Mouse (Mus musculus): Measurements from ENCODE around the gene Nol7. TPM values are rescaled to one million over a fixed set of nuclear protein-coding genes. Genes with fewer than 3 reads are reported as not detected.
A peak's percentile ranks its signal among the peaks of the same experiment; 100 is the strongest.

The Nol7 gene
- 126 and 127 TPM in 2 replicates for polyA plus RNA-seq (2012; rRNA removed)

DNA sequence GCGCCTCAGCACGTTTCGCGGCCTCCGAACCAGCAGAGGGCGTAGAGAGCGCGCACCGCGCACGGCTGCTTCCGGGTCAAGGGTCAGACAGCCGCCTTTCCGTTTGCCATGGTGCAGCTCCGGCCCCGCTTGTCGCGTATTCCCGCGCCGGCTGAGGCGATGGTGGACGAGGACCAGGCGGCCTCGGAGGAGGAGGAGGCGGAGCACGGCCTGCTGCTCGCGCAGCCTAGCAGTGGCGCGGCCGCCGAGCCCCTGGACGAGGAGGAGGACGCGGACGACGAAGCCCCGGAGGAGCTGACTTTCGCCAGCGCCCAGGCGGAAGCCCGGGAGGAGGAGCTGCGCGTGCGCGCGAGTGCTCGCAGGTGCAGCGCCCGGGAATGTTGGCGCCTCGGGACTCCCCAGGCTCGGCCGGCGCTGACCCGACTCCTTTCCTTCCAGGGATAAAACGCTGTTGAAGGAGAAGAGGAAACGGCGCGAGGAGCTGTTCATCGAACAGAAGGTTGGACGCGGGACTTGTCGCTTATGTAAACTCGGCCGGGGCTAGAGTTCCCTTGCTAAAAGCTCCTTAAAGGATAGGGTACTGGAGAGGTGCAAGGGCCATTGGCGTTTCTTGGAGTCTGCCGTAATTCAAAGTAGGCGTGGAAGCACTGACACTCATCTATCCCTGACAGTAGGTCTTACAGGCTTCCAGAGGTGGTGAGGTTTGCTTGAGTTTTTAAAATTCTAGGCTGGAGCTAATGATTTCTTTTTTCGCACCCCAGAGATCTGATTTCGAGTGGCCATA is at the start of gene Nol7:
TSS of gene Nol7 (plus strand) at position 94 of the 784 bp plus-strand sequence.
- WGBS, result 1% methylated on average over 71 of the region's 72 CpGs
- Histone ChIP-seq H3K4me3 (replicated peaks; ENCODE audit: insufficient read depth, low read depth, low read length) (peak within 1 kb of the TSS; percentile 73), H3K27ac (ENCODE audit: insufficient read depth, low read length) (peak within 1 kb of the TSS; percentile 91), H3K27me3 (ENCODE audit: control insufficient read depth, insufficient read depth, low read length) (no peaks in the 10 kb centered on the region), H3K4me1 (ENCODE audit: control insufficient read depth, insufficient read depth, low read length) (peaks cover 6% of the 10 kb centered on the region; the same call in 1 of the 2 replicates)
- peak; percentile 94 to 99 for DNase-seq
- TF ChIP-seq POLR2A (IDR thresholded peaks at IDR 0.05; ENCODE audit: borderline replicate concordance, insufficient read depth, low read length) (peak; percentile 89), CTCF (IDR thresholded peaks at IDR 0.05; ENCODE audit: borderline replicate concordance, insufficient read depth, low read depth, low read length) (peak; percentile 72)

DNA sequence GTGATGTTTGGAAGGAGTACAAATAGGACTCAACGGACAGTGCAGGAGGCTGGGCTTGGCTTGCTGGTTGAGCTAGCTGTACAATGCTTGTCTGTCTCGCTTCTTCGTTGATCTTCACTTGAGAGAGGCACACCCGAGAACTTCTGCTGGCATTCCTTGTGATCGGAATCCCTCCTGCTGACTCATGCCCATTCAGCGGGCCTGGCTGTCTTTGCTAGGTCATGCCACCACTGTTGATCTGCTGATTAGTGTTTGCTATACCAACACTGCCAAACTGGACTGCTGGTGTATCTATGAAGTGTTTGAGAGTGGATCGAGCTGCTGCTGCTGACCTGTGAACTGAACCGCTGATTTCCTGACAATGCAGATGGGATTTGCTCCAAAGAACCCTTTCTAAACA is 48.8 kb upstream of the Nol7 start:
- Histone ChIP-seq H3K4me1 (ENCODE audit: control insufficient read depth, insufficient read depth, low read length) (no peaks in the 10 kb centered on the region; the same call in 1 of the 2 replicates), H3K27me3 (ENCODE audit: control insufficient read depth, insufficient read depth, low read length) (no peaks in the 10 kb centered on the region), H3K4me3 (replicated peaks; ENCODE audit: insufficient read depth, low read depth, low read length) (no peak overlapping the region), H3K27ac (ENCODE audit: insufficient read depth, low read length) (no peak overlapping the region)
- no peak for TF ChIP-seq CTCF (IDR thresholded peaks at IDR 0.05; ENCODE audit: borderline replicate concordance, insufficient read depth, low read depth, low read length)
- TF ChIP-seq POLR2A (IDR thresholded peaks at IDR 0.05; ENCODE audit: borderline replicate concordance, insufficient read depth, low read length), result no peak
- WGBS, result 79% methylated on average over 8 of the region's 8 CpGs
- no peak for DNase-seq

DNA sequence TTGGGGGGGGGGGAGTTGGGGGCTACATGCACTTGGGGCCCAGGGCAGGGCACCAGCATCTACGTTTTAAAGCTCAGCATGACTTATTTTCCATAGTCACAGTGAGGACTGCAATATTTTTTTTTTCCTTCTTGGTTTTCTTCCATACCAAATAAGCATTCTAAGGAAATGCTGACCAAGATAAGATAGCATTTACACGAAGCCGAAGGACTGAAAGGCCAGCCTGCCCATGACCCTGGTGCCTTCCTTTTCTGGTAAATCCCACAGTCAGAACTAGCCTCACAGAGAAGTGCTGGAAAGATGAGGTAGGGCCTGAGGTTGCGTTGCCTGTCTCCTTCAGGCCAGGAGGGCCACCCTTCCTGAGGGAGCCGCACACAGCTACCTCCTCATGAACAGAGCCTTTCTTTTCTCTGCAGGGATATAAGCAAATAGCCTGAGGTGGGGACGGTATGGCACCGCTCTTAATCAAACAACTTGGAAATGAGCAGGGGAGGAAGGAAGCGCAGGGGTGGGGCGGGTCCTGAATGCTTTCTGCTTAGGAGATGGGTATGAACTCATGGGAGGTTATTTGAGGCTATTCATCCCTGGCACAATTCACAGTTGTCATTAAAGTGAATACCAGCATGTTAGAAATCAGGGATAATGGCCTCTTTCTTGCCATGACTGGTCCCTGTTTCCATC is 47.6 kb upstream of the Nol7 start:
- Histone ChIP-seq H3K4me3 (replicated peaks; ENCODE audit: insufficient read depth, low read depth, low read length) (no peak overlapping the region), H3K27me3 (ENCODE audit: control insufficient read depth, insufficient read depth, low read length) (no peaks in the 10 kb centered on the region), H3K27ac (ENCODE audit: insufficient read depth, low read length) (no peak overlapping the region), H3K4me1 (ENCODE audit: control insufficient read depth, insufficient read depth, low read length) (no peaks in the 10 kb centered on the region; the same call in none of the 2 replicates)
- TF ChIP-seq CTCF (IDR thresholded peaks at IDR 0.05; ENCODE audit: borderline replicate concordance, insufficient read depth, low read depth, low read length) (no peak), POLR2A (IDR thresholded peaks at IDR 0.05; ENCODE audit: borderline replicate concordance, insufficient read depth, low read length) (no peak)
- DNase-seq, result no peak
- 92% methylated on average over 9 of the region's 9 CpGs for WGBS

DNA sequence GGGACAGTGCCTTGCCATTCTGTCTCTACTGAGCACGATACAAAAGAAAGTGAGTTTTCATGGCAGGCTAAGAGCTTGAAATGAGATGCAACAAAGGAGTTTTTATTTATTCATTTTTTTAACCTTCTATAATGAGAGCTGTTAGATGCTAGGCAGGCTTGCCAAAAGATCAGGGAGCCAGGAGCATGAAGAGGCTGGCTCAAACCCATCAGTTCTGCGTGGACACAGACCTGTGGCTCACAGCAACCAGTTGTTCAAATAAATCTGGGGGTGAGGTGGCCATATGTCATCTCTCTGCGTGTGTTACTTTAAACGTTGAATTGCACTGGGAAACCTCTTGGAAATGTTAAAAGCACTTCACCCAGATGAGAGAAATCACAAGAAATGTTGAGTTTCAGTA is 44.8 kb upstream of the Nol7 start:
- H3K27me3 ChIP-seq (ENCODE audit: control insufficient read depth, insufficient read depth, low read length), result no peaks in the 10 kb centered on the region
- no peak overlapping the region for H3K4me3 ChIP-seq (replicated peaks; ENCODE audit: insufficient read depth, low read depth, low read length)
- peak in 1 of 2 experiments; percentile 58 for DNase-seq
- no peak for TF ChIP-seq POLR2A (IDR thresholded peaks at IDR 0.05; ENCODE audit: borderline replicate concordance, insufficient read depth, low read length)
- no peak for TF ChIP-seq CTCF (IDR thresholded peaks at IDR 0.05; ENCODE audit: borderline replicate concordance, insufficient read depth, low read depth, low read length)
- H3K4me1 ChIP-seq (ENCODE audit: control insufficient read depth, insufficient read depth, low read length), result peaks cover 14% of the 10 kb centered on the region
- 15% methylated on average over 4 of the region's 4 CpGs for WGBS
- H3K27ac ChIP-seq (ENCODE audit: insufficient read depth, low read length), result no peak overlapping the region

- TF ChIP-seq CTCF (IDR thresholded peaks at IDR 0.05; ENCODE audit: borderline replicate concordance, insufficient read depth, low read depth, low read length), result no peak
- TF ChIP-seq POLR2A (IDR thresholded peaks at IDR 0.05; ENCODE audit: borderline replicate concordance, insufficient read depth, low read length), result no peak
- Histone ChIP-seq H3K27ac (ENCODE audit: insufficient read depth, low read length) (no peak overlapping the region), H3K4me1 (ENCODE audit: control insufficient read depth, insufficient read depth, low read length) (peaks cover 14% of the 10 kb centered on the region), H3K27me3 (ENCODE audit: control insufficient read depth, insufficient read depth, low read length) (no peaks in the 10 kb centered on the region), H3K4me3 (replicated peaks; ENCODE audit: insufficient read depth, low read depth, low read length) (no peak overlapping the region)
- WGBS, result 81% methylated on average over 12 of the region's 12 CpGs
- no peak for DNase-seq
Measured at GRCm38 (mm10) chr13:43354362-43354761, 43.8 kb upstream of the Nol7 start.

DNA sequence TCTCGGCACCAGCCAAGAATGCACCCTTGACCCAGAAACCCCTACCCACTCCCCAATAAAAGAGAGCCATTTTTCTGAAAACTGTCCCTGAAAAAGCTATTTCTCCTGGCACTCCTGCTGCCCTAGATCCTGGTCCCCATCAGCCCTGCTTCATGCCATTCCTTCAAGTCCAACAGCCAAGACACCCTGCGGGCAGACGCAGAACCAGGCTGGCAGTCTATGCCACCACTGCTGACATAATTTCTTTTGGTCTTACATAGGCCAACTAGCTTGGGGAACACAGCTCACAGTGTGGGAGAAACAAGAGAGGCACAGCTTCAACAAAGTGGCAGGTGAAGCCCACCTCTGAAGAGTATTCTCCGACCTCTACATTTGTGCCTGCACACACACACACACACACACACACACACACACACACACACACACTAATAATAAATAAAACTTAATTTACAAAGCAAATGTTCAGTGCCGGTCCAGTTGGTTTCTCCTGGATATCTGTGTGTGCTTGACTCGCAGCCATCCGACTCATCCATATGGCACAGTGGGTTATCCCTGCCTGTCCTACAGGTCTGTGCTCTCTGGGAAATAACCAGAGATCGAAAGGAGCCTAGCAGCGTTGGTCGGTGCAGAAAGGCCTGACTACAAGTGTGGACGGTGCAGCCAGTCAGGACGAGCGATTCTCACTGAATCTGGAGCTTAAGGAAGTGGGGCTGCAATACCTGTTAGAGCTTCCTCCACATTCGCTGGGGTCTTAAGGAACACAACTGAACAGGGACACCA is 41.7 kb upstream of the Nol7 start:
- Histone ChIP-seq H3K27me3 (ENCODE audit: control insufficient read depth, insufficient read depth, low read length) (no peaks in the 10 kb centered on the region), H3K4me1 (ENCODE audit: control insufficient read depth, insufficient read depth, low read length) (peaks cover 14% of the 10 kb centered on the region), H3K4me3 (replicated peaks; ENCODE audit: insufficient read depth, low read depth, low read length) (no peak overlapping the region), H3K27ac (ENCODE audit: insufficient read depth, low read length) (peak overlapping the region; percentile 27)
- DNase-seq, result peak; percentile 59 to 71
- TF ChIP-seq CTCF (IDR thresholded peaks at IDR 0.05; ENCODE audit: borderline replicate concordance, insufficient read depth, low read depth, low read length), result no peak
- no peak for TF ChIP-seq POLR2A (IDR thresholded peaks at IDR 0.05; ENCODE audit: borderline replicate concordance, insufficient read depth, low read length)
- 26% methylated on average over 14 of the region's 14 CpGs for WGBS

DNA sequence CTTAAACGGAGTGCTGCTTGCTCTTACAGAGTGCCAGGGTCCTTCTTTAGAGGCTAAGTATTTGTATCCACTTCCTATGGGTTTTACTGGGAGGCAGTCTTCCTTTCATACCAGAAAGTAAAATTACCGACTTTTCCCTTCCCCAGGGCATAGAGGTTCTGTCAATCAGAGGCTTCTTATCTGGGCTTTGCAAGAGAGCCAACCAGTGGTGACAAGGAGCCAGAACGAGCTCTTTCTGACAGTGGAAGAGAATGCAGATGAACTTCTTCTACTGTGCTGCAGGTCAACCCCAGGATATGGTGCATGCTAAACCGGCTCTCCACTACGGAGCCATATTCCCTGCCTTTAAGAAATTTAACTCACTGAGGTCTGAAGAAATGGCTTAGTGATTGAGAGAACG is 37.7 kb upstream of the Nol7 start:
- WGBS, result 79% methylated on average over 6 of the region's 6 CpGs
- Histone ChIP-seq H3K27me3 (ENCODE audit: control insufficient read depth, insufficient read depth, low read length) (no peaks in the 10 kb centered on the region), H3K4me3 (replicated peaks; ENCODE audit: insufficient read depth, low read depth, low read length) (no peak overlapping the region), H3K27ac (ENCODE audit: insufficient read depth, low read length) (no peak overlapping the region), H3K4me1 (ENCODE audit: control insufficient read depth, insufficient read depth, low read length) (peaks cover 14% of the 10 kb centered on the region)
- TF ChIP-seq POLR2A (IDR thresholded peaks at IDR 0.05; ENCODE audit: borderline replicate concordance, insufficient read depth, low read length) (no peak), CTCF (IDR thresholded peaks at IDR 0.05; ENCODE audit: borderline replicate concordance, insufficient read depth, low read depth, low read length) (no peak)
- no peak for DNase-seq
